Mouse (Mus musculus): Measurements from ENCODE around the gene 1700029H14Rik. TPM values are rescaled to one million over a fixed set of nuclear protein-coding genes. Genes with fewer than 3 reads are reported as not detected.

The 1700029H14Rik gene
- not detected in 2 replicates for polyA plus RNA-seq (2014; fragmentation: Nextera tagmentation; extraction: Ambion mirVana)

DNA sequence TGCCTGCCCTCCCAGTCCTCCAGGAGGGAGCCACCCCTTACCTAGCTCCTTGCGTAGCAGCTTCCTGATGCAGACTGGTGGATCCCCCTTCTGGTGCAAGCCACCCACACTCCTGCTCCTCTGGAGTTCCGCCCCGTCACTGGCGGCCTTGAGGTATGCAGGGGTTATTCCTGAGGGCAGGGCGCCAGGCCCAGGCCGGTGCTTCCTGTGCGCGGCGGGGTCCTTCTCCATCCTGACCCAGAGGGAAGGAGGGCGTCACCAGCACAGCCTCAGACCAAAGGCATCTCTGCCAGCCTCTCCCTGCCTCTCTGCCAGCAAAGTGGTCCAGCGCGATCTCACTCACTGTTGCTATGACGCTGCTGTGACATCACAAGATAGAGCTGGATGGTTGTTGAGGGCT is at the start of gene 1700029H14Rik:
Gene 1700029H14Rik (minus strand): TSS at position 344 of the 400 bp plus-strand sequence.
- Histone ChIP-seq H3K27me3 (ENCODE audit: control insufficient read depth, insufficient read depth, low read length) (no peaks in the 10 kb centered on the region), H3K27ac (ENCODE audit: low read depth, low read length) (no peak within 1 kb of the TSS), H3K9ac (replicated peaks; ENCODE audit: low read depth, low read length) (no peak within 1 kb of the TSS), H3K4me3 (ENCODE audit: low read depth, low read length) (no peak within 1 kb of the TSS), H3K4me1 (ENCODE audit: control insufficient read depth, insufficient read depth, low read length) (no peaks in the 10 kb centered on the region), H3K4me2 (ENCODE audit: low read depth, low read length) (no peak within 1 kb of the TSS), H3K9me3 (ENCODE audit: control insufficient read depth, low read length) (no peaks in the 10 kb centered on the region), H3K36me3 (ENCODE audit: control insufficient read depth, insufficient read depth, low read length) (no peaks in the 10 kb centered on the region)
- ATAC-seq (ENCODE audit: low read depth), result no peak
- 42% methylated on average over 13 of the region's 13 CpGs for WGBS

DNA sequence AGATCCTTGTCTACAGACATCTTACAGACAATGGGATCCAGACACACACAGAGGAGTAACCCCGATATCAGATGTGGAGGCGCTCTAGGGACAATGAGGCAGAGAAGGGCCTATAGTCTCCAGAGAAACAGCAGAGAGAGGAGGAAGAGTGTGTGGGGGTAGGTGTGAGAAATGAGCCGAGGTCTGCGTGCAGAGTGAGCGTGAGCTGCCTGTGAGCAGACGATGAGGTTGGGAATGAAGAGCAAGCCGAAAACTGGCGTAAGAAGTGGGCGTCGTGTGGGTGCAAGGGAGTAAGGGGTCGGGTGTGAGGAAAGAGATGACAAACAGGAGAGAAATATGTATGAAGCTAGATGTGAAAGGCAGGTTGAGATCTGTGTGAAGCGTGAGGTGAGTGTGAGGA is 49.4 kb upstream of the 1700029H14Rik start:
- 0 out of 2 replicates have a peak, but pooled peaks cover 5% of the 10 kb centered on the region for H3K4me1 ChIP-seq (ENCODE audit: control insufficient read depth, insufficient read depth, low read length)
- no peak overlapping the region for H3K4me2 ChIP-seq (ENCODE audit: low read depth, low read length)
- H3K9ac ChIP-seq (replicated peaks; ENCODE audit: low read depth, low read length), result no peak overlapping the region
- no peak for ATAC-seq (ENCODE audit: low read depth)
- H3K27ac ChIP-seq (ENCODE audit: low read depth, low read length), result no peak overlapping the region
- no peaks in the 10 kb centered on the region; the same call in 1 of the 2 replicates for H3K36me3 ChIP-seq (ENCODE audit: control insufficient read depth, insufficient read depth, low read length)
- H3K9me3 ChIP-seq (ENCODE audit: control insufficient read depth, low read length), result no peaks in the 10 kb centered on the region
- no peaks in the 10 kb centered on the region for H3K27me3 ChIP-seq (ENCODE audit: control insufficient read depth, insufficient read depth, low read length)
- WGBS, result 94% methylated on average over 12 of the region's 12 CpGs
- no peak overlapping the region for H3K4me3 ChIP-seq (ENCODE audit: low read depth, low read length)

DNA sequence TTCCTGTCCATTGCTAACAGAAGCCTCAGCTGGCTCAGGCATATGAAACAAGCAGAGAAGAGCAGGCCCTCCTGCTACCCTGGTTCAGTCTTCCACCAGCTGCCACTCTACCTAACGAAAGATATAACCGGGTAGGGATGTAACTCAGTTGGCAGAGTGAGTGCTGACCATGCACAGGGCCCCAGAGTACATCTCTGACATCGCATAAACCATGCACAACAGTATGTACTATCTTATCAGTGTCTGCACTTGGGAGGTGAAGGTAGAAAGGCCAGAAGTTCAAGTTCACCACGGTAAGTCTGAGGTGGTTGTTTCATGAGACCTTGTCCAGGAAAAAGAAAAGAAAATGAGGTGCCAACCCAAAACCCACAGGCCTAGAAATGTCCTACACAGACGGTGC is 47.7 kb upstream of the 1700029H14Rik start:
- no peak overlapping the region for H3K4me2 ChIP-seq (ENCODE audit: low read depth, low read length)
- H3K36me3 ChIP-seq (ENCODE audit: control insufficient read depth, insufficient read depth, low read length), result no peaks in the 10 kb centered on the region; the same call in 1 of the 2 replicates
- no peaks in the 10 kb centered on the region for H3K9me3 ChIP-seq (ENCODE audit: control insufficient read depth, low read length)
- H3K4me3 ChIP-seq (ENCODE audit: low read depth, low read length), result no peak overlapping the region
- H3K4me1 ChIP-seq (ENCODE audit: control insufficient read depth, insufficient read depth, low read length), result no peaks in the 10 kb centered on the region
- 91% methylated on average over 5 of the region's 5 CpGs for WGBS
- no peak overlapping the region for H3K27ac ChIP-seq (ENCODE audit: low read depth, low read length)
- no peak for ATAC-seq (ENCODE audit: low read depth)
- no peak overlapping the region for H3K9ac ChIP-seq (replicated peaks; ENCODE audit: low read depth, low read length)
- H3K27me3 ChIP-seq (ENCODE audit: control insufficient read depth, insufficient read depth, low read length), result no peaks in the 10 kb centered on the region

DNA sequence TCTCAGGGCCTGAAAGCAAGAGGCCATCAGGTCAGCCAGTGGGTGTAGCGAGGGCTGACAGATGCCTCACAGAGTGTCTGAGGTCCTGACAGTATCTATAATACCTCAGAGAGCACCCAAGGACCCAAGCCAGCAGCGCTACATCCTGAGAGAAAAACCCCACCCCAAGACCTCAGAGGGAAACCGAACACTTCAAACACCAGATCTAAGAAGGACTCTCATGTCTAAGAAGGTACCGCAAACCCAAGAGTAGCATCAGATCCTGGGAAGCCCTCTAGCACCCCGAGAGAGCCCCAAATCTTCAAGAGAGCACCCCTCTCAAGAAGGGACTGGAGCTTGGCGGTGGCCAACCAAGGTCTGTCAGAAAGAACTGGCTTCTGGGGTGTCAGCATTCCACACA is 46.7 kb upstream of the 1700029H14Rik start:
- no peak for ATAC-seq (ENCODE audit: low read depth)
- Histone ChIP-seq H3K9ac (replicated peaks; ENCODE audit: low read depth, low read length) (no peak overlapping the region), H3K4me3 (ENCODE audit: low read depth, low read length) (no peak overlapping the region), H3K9me3 (ENCODE audit: control insufficient read depth, low read length) (no peaks in the 10 kb centered on the region), H3K4me2 (ENCODE audit: low read depth, low read length) (no peak overlapping the region), H3K36me3 (ENCODE audit: control insufficient read depth, insufficient read depth, low read length) (no peaks in the 10 kb centered on the region; the same call in 1 of the 2 replicates), H3K4me1 (ENCODE audit: control insufficient read depth, insufficient read depth, low read length) (no peaks in the 10 kb centered on the region), H3K27me3 (ENCODE audit: control insufficient read depth, insufficient read depth, low read length) (no peaks in the 10 kb centered on the region), H3K27ac (ENCODE audit: low read depth, low read length) (no peak overlapping the region)
- 91% methylated on average over 6 of the region's 6 CpGs for WGBS

DNA sequence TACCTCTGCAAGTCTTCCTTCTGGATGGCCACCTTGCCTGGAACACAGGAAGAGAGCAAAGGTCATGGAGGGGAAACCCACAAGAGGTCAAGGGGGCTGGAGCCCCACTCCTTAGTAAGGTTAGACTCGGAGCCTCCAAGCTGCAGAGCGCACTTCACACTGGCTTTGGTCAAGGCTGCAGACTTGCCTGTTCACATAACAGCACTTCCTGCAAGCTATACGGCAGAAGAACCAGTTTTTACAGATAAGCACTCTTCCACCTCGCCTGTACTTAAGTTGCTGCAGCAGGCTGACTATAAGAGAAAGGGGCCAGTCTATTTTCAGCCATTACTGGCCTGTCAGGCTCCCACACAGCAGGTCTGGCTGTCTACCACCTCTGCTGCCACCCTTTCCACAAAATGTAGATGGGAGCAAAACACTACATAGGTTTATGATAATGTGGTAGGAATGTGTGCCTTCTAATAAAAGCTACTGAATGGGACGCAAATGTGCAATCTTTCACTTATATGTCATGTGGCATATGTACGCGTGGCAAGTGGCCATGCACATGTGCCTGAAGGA is 43.7 kb upstream of the 1700029H14Rik start:
- ATAC-seq (ENCODE audit: low read depth), result no peak

DNA sequence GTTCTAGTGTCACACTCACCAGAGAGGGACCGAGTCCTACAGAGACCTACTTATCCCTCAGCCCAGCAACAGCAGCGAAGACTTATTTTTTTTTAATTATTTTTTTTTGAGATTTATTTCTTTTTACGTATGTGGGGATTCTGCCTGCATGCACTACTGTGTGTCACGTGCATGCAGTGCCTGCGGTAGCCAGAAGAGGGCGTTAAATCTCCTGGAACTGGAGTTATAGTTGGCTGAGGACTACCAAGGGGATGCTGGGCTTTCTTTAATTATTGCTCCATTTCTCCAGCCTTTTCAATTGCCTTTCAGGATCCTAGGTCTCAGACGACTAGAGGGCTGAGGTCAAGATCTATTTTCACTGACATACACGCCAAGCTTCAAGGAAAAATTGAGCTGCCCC is 40.4 kb upstream of the 1700029H14Rik start:
- Histone ChIP-seq H3K4me3 (ENCODE audit: low read depth, low read length) (no peak overlapping the region), H3K9me3 (ENCODE audit: control insufficient read depth, low read length) (no peaks in the 10 kb centered on the region), H3K36me3 (ENCODE audit: control insufficient read depth, insufficient read depth, low read length) (no peaks in the 10 kb centered on the region; the same call in 1 of the 2 replicates), H3K4me1 (ENCODE audit: control insufficient read depth, insufficient read depth, low read length) (no peaks in the 10 kb centered on the region), H3K4me2 (ENCODE audit: low read depth, low read length) (no peak overlapping the region), H3K27ac (ENCODE audit: low read depth, low read length) (no peak overlapping the region), H3K9ac (replicated peaks; ENCODE audit: low read depth, low read length) (no peak overlapping the region), H3K27me3 (ENCODE audit: control insufficient read depth, insufficient read depth, low read length) (no peaks in the 10 kb centered on the region)
- WGBS, result 51% methylated on average over 8 of the region's 8 CpGs
- ATAC-seq (ENCODE audit: low read depth), result no peak

More for the DNA sequence above, 43.7 kb upstream of the 1700029H14Rik start:
- Histone ChIP-seq H3K36me3 (ENCODE audit: control insufficient read depth, insufficient read depth, low read length) (no peaks in the 10 kb centered on the region), H3K27me3 (ENCODE audit: control insufficient read depth, insufficient read depth, low read length) (no peaks in the 10 kb centered on the region), H3K9ac (replicated peaks; ENCODE audit: low read depth, low read length) (no peak overlapping the region), H3K4me2 (ENCODE audit: low read depth, low read length) (no peak overlapping the region), H3K4me3 (ENCODE audit: low read depth, low read length) (no peak overlapping the region), H3K27ac (ENCODE audit: low read depth, low read length) (no peak overlapping the region), H3K9me3 (ENCODE audit: control insufficient read depth, low read length) (no peaks in the 10 kb centered on the region), H3K4me1 (ENCODE audit: control insufficient read depth, insufficient read depth, low read length) (no peaks in the 10 kb centered on the region)
- 87% methylated on average over 7 of the region's 7 CpGs for WGBS

DNA sequence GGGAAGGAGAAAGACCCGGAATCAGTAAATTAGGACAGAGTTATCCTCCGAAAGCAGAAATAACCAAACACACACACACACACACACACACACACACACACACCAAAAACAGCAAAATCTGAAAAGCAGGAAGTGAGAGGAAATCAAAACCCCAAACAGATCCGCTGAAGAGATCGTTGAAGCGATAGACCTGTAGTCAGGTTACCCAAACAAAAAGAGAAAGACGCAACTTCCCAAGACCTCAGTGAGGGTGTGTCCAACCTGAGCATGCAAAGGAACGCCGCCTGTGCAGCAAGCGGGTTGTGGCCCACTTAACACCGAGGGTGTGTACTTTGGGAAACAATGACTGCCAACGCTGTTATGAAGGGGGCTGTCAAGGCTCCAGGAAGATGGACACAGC is 38.9 kb upstream of the 1700029H14Rik start:
- Histone ChIP-seq H3K36me3 (ENCODE audit: control insufficient read depth, insufficient read depth, low read length) (peaks cover 4% of the 10 kb centered on the region; the same call in 1 of the 2 replicates), H3K4me3 (ENCODE audit: low read depth, low read length) (no peak overlapping the region), H3K27me3 (ENCODE audit: control insufficient read depth, insufficient read depth, low read length) (no peaks in the 10 kb centered on the region), H3K4me1 (ENCODE audit: control insufficient read depth, insufficient read depth, low read length) (no peaks in the 10 kb centered on the region), H3K4me2 (ENCODE audit: low read depth, low read length) (no peak overlapping the region), H3K27ac (ENCODE audit: low read depth, low read length) (no peak overlapping the region), H3K9ac (replicated peaks; ENCODE audit: low read depth, low read length) (no peak overlapping the region), H3K9me3 (ENCODE audit: control insufficient read depth, low read length) (no peaks in the 10 kb centered on the region)
- ATAC-seq (ENCODE audit: low read depth), result no peak
- WGBS, result 90% methylated on average over 11 of the region's 11 CpGs

DNA sequence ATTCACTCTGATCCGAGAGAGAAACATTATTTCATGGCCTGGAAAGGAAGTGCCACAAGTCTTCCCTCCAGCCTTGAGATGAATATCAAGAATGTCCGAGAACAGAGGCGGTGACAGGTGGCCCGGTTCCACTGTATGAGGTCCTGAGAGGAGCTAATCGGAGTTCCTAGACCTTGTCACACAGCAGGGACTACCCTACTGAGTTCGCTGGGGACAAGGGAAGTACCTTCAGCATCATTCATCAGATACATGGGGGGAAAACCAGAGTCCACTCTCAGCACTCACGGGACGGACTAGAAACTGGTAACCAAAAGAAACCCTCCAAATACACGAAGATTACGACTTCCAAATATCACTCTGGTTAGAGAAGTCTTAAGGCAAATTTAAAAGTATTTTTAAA is 38.5 kb upstream of the 1700029H14Rik start:
- Histone ChIP-seq H3K36me3 (ENCODE audit: control insufficient read depth, insufficient read depth, low read length) (peaks cover 4% of the 10 kb centered on the region; the same call in 1 of the 2 replicates), H3K27ac (ENCODE audit: low read depth, low read length) (no peak overlapping the region), H3K4me2 (ENCODE audit: low read depth, low read length) (no peak overlapping the region), H3K4me3 (ENCODE audit: low read depth, low read length) (no peak overlapping the region), H3K9ac (replicated peaks; ENCODE audit: low read depth, low read length) (no peak overlapping the region), H3K9me3 (ENCODE audit: control insufficient read depth, low read length) (no peaks in the 10 kb centered on the region), H3K27me3 (ENCODE audit: control insufficient read depth, insufficient read depth, low read length) (no peaks in the 10 kb centered on the region), H3K4me1 (ENCODE audit: control insufficient read depth, insufficient read depth, low read length) (no peaks in the 10 kb centered on the region)
- WGBS, result 90% methylated on average over 10 of the region's 10 CpGs
- ATAC-seq (ENCODE audit: low read depth), result no peak

DNA sequence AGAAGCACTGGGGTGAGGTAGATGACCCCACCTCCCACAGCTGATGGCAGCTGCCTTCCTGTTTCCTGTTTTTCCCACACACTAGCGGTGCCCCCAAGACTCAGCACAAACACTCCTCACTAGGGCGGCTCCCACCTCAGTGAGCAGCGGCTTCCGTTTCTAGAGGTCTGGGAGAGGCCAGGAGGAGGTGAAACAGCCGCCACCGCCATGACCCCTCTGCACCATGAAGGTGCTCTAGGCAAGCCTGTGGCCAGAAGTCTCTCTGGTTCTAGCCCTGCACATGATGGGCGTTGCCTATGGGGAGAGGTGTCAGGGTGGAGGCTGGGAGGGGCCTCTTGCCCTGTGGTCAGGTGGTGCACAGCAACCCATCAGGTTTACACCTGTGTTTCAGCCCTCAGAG is 37.9 kb upstream of the 1700029H14Rik start:
- Histone ChIP-seq H3K36me3 (ENCODE audit: control insufficient read depth, insufficient read depth, low read length) (peaks cover 4% of the 10 kb centered on the region; the same call in 1 of the 2 replicates), H3K4me2 (ENCODE audit: low read depth, low read length) (no peak overlapping the region), H3K4me3 (ENCODE audit: low read depth, low read length) (no peak overlapping the region), H3K27ac (ENCODE audit: low read depth, low read length) (no peak overlapping the region), H3K27me3 (ENCODE audit: control insufficient read depth, insufficient read depth, low read length) (no peaks in the 10 kb centered on the region), H3K9me3 (ENCODE audit: control insufficient read depth, low read length) (no peaks in the 10 kb centered on the region), H3K4me1 (ENCODE audit: control insufficient read depth, insufficient read depth, low read length) (no peaks in the 10 kb centered on the region), H3K9ac (replicated peaks; ENCODE audit: low read depth, low read length) (no peak overlapping the region)
- no peak for ATAC-seq (ENCODE audit: low read depth)
- 81% methylated on average over 7 of the region's 7 CpGs for WGBS
